Mouse (Mus musculus): Measurements from ENCODE around the gene Ola1.

GRCm38 (mm10) chr2:73143732-73144131, 75.0 kb downstream of the Ola1 start:
- TF ChIP-seq EP300 (IDR thresholded peaks at IDR 0.05; ENCODE audit: low read depth) (no peak), CTCF (IDR thresholded peaks at IDR 0.05; ENCODE audit: low read depth) (no peak)

Data from heart, postnatal 0 days (tissue).